Comparison of ENCODE assay signal across 10 mouse cellular contexts in the genomic region with DNA sequence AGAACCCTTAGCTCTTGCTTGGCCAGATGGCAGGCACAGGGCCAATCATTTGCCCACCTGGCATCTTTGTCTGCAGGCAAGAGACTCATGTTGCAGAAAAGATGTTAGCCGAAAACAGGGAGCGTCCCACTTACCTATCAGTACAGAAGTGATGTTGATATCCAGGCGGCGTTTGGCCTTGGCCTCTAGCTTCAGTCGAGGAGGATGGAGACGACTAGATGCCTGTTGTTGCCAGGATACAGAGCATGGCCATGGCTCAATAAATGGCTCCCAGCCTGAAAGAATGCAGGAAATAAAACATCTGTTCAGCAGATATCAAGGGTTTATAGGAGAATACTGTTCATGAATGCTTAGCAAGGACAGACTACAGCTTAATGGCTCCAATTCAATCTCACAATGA.
"Had no signal": no experiment of that assay in that cellular context is flagged by ENCODE, and none has a peak within 500 bp of the region (broad histone marks: within the 10 kb centered on the region; RNA-seq: fewer than 3 reads in every experiment).

No protein-coding gene starts in this region.

- DNase-seq: kidney, adult 18-20 months; layer of hippocampus, adult 9-11 months; liver; lung, adult 2 months; lung, postnatal 4 days; midbrain, embryonic 14.5 days; retina, postnatal 1 day; right cerebral cortex, postnatal 25 days; spleen, adult 18-20 months; thymus, postnatal 25 days had no signal
